Mouse (Mus musculus): ENCODE data around the gene Cd19.

DNA sequence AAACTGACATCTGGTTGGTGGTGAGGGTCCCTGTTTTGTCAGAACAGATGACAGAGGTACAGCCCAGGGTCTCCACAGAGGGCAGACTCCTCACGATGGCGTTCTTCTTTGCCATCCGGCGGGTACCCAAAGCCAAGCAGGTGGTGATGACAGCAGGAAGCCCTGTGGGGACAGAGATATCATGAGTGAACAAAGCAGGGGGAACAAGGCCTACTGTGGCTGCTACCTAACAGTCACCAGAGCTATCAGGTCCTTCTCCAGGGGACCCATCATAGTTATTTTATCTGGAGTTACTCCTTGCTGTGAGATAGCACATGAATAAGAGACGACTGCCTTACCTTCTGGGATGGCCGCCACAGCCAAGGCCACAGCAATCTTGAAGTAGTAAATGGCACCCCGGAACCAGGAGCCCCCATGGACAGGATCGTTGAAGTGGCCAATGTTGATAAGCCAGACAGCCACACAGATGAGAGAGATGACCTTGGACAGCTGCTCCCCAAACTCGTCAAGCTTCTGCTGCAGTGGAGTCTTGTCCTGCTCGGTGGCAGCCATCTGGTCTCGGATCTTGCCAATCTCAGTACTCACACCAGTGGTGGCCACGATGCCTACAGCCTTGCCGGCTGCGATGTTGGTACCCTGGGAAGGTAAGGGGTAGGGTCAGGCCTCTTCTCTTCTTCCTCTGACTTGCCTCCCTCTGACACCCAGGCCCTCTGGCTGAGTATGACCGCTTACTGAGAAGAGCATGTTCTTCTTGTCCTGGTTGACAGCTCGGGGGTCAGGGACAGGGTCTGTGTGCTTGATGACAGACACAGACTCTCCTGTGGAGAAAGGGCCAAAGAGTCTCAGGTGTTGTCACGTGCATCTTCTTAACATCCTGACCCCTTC is 41.9 kb upstream of the Cd19 start:
- TF ChIP-seq CTCF (conservative IDR thresholded peaks at IDR 0.05; ENCODE audit: low read length): no peak
- TF ChIP-seq NANOG (IDR thresholded peaks at IDR 0.05; ENCODE audit: borderline replicate concordance, low read length): no peak

Data from E14TG2a.4 (cell line).